Mouse (Mus musculus): ENCODE results near the gene Zfp82.

GRCm38 (mm10) chr7:30072146-30073028 is at the start of gene Zfp82:
- 0 out of 2 replicates have a peak, but pooled peaks have one; percentile 10 for TF ChIP-seq CTCF (IDR thresholded peaks at IDR 0.05; ENCODE audit: low read depth, low read length)
- no peak for TF ChIP-seq POLR2A (IDR thresholded peaks at IDR 0.05; ENCODE audit: borderline replicate concordance, low read depth, low read length)
